Mouse (Mus musculus) CH12.LX (cell line): Measurements from ENCODE around the gene Sec24c. TPM values are rescaled to one million over a fixed set of nuclear protein-coding genes. Genes with fewer than 3 reads are reported as not detected.

Experiments
- DNase-seq: peaks from one replicate; pipeline ENCODE4 v3.0.0-alpha.2; 2013; ENCODE audit errors: extremely low read depth
- H3K27ac ChIP-seq: 2 replicates; pipeline ENCODE4 v1.5.1; 2012; ENCODE audit warnings: low read depth, mild to moderate bottlenecking, control low read depth, moderate library complexity; ENCODE audit not compliant: insufficient read depth
- H3K27me3 ChIP-seq: replicated peaks from 2 replicates; pipeline ENCODE3; 2012; ENCODE audit warnings: inconsistent platforms
- H3K36me3 ChIP-seq, 2 experiments: replicated peaks in 1 of 2; 2 replicates each; pipeline versions ENCODE3 to v1.6.1; 2012; ENCODE audit warnings: inconsistent platforms in 1 of 2, low read length in 1 of 2, mild to moderate bottlenecking in 1 of 2, mixed read lengths in 1 of 2, moderate library complexity in 1 of 2; ENCODE audit not compliant: control insufficient read depth in 1 of 2, insufficient read depth in 1 of 2
- H3K4me1 ChIP-seq, 2 experiments: 2 replicates each; pipeline ENCODE4 v1.6.1; 2012; ENCODE audit warnings: inconsistent platforms in 1 of 2, moderate library complexity in 1 of 2; ENCODE audit not compliant: insufficient read depth in 2 of 2, control insufficient read depth in 1 of 2
- H3K4me2 ChIP-seq: 2 replicates; pipeline ENCODE4 v1.6.1; 2012; ENCODE audit warnings: low read depth, mild to moderate bottlenecking, control low read depth; ENCODE audit not compliant: poor library complexity, insufficient read depth, severe bottlenecking
- H3K4me3 ChIP-seq, 3 experiments: fragments of 150-350 bp in 1 of 3; sonication (generic) in 1 of 3; replicated peaks in 1 of 3; 2 replicates each; pipeline versions ENCODE3 to v1.5.1; 2011 to 2012; ENCODE audit warnings: low read depth in 2 of 3, low read length in 2 of 3, mild to moderate bottlenecking in 2 of 3, moderate library complexity in 2 of 3, control low read depth in 1 of 3, improper control_type of control experiment in 1 of 3, inconsistent platforms in 1 of 3, mixed read lengths in 1 of 3; ENCODE audit not compliant: poor library complexity in 1 of 3
- H3K79me2 ChIP-seq: replicated peaks from 2 replicates; pipeline ENCODE4 v1.6.1; 2012; ENCODE audit warnings: mild to moderate bottlenecking, moderate library complexity; ENCODE audit not compliant: control insufficient read depth, poor library complexity, insufficient read depth, severe bottlenecking; ENCODE audit errors: extremely low read depth
- H3K9ac ChIP-seq: 2 replicates; pipeline ENCODE4 v1.6.1; 2012; ENCODE audit warnings: low read depth, mild to moderate bottlenecking, control low read depth, moderate library complexity; ENCODE audit not compliant: insufficient read depth
- H3K9me3 ChIP-seq: replicated peaks from 2 replicates; pipeline ENCODE3; 2012; ENCODE audit warnings: low read length, inconsistent platforms, mixed read lengths
- BHLHE40 ChIP-seq: IDR thresholded peaks from 2 replicates; pipeline ENCODE4 v1.6.1; 2011; ENCODE audit warnings: mild to moderate bottlenecking, low read depth, low read length, improper control_type of control experiment
- CHD1 ChIP-seq: IDR thresholded peaks from 2 replicates; pipeline ENCODE4 v1.6.1; 2012; ENCODE audit warnings: low read depth, low read length, improper control_type of control experiment, inconsistent platforms
- CHD2 ChIP-seq: IDR thresholded peaks from 2 replicates; pipeline ENCODE4 v1.6.1; 2011; ENCODE audit warnings: low read length, improper control_type of control experiment
- CTCF ChIP-seq, 2 experiments: IDR thresholded peaks in 1 of 2; conservative IDR thresholded peaks in 1 of 2; 2 replicates each; pipeline ENCODE4 v1.5.1; 2011 to 2012; ENCODE audit warnings: low read depth in 2 of 2, low read length in 2 of 2, improper control_type of control experiment in 1 of 2, inconsistent platforms in 1 of 2, mild to moderate bottlenecking in 1 of 2, moderate library complexity in 1 of 2
- ELF1 ChIP-seq: IDR thresholded peaks from 2 replicates; pipeline ENCODE4 v1.6.1; 2014; ENCODE audit warnings: low read depth, mild to moderate bottlenecking, inconsistent platforms, low read length, improper control_type of control experiment
- GABPA ChIP-seq: IDR thresholded peaks from 2 replicates; pipeline ENCODE4 v1.6.1; 2012; ENCODE audit warnings: low read depth, low read length, improper control_type of control experiment, inconsistent platforms; ENCODE audit not compliant: insufficient replicate concordance
- HCFC1 ChIP-seq: IDR thresholded peaks from 2 replicates; pipeline ENCODE4 v1.6.1; 2012; ENCODE audit warnings: low read depth, mild to moderate bottlenecking, inconsistent platforms, low read length, improper control_type of control experiment
- JUN ChIP-seq: IDR thresholded peaks from 2 replicates; pipeline ENCODE4 v1.6.1; 2011; ENCODE audit warnings: low read depth, mild to moderate bottlenecking, low read length, improper control_type of control experiment, moderate library complexity; ENCODE audit not compliant: insufficient read depth
- MAFK ChIP-seq: IDR thresholded peaks from 2 replicates; pipeline ENCODE4 v1.6.1; 2011; ENCODE audit warnings: low read length, improper control_type of control experiment; ENCODE audit not compliant: insufficient replicate concordance
- MAX ChIP-seq: IDR thresholded peaks from 2 replicates; pipeline ENCODE4 v1.6.1; 2011; ENCODE audit warnings: low read length, improper control_type of control experiment
- MEF2A ChIP-seq: IDR thresholded peaks from 2 replicates; pipeline ENCODE4 v1.6.1; 2014; ENCODE audit warnings: low read depth, mild to moderate bottlenecking, inconsistent platforms, low read length, improper control_type of control experiment, borderline replicate concordance
- RAD21 ChIP-seq: IDR thresholded peaks from 2 replicates; pipeline ENCODE4 v1.6.1; 2011; ENCODE audit warnings: low read depth, mild to moderate bottlenecking, low read length, improper control_type of control experiment, moderate library complexity
- SMC3 ChIP-seq: IDR thresholded peaks from 2 replicates; pipeline ENCODE4 v1.6.1; 2011; ENCODE audit warnings: low read depth, low read length, improper control_type of control experiment
- USF1 ChIP-seq: IDR thresholded peaks from 2 replicates; pipeline ENCODE4 v1.6.1; 2014; ENCODE audit warnings: low read depth, mild to moderate bottlenecking, inconsistent platforms, low read length, improper control_type of control experiment
- USF2 ChIP-seq: conservative IDR thresholded peaks from 2 replicates; pipeline ENCODE4 v1.6.1; 2011; ENCODE audit warnings: low read depth, low read length, improper control_type of control experiment
- ZKSCAN1 ChIP-seq: IDR thresholded peaks from 2 replicates; pipeline ENCODE4 v1.6.1; 2012; ENCODE audit warnings: low read depth, inconsistent platforms, low read length, improper control_type of control experiment, borderline replicate concordance
- ZNF384 ChIP-seq: IDR thresholded peaks from 2 replicates; pipeline ENCODE4 v1.6.1; 2012; ENCODE audit warnings: low read depth, low read length, improper control_type of control experiment, inconsistent platforms
- dilution Hi-C: fragments of 300-500 bp; cut with MboI; formaldehyde crosslinking; loops from 2 replicates; pipeline ENCODE4 v1.14.3; 2020; ENCODE audit warnings: low sequenced_read_pairs; ENCODE audit not compliant: extremely low pct_unique_long_range_greater_than_20kb, extremely low pct_ligation_motif_present
- in situ Hi-C: fragments of 300-500 bp; cut with MboI; formaldehyde crosslinking; loops from 3 replicates; pipeline ENCODE4 v1.14.3; 2019; ENCODE audit warnings: low sequenced_read_pairs, low pct_ligation_motif_present, low pct_unique_long_range_greater_than_20kb, mixed read lengths
- polyA plus RNA-seq: library from polyadenylated mRNA; unstranded; fragments of >175 nt; gene quantifications from 2 replicates; pipeline ENCODE4 v1.2.1, GENCODE M21; 2012; ENCODE audit warnings: low read depth; ENCODE audit not compliant: insufficient read length
- total RNA-seq, 2 experiments: library from RNA; depleted of rRNA; stranded (reverse); fragments of 300-350 nt in 1 of 2; fragments of >200 nt in 1 of 2; gene quantifications; 2 replicates each; pipeline ENCODE4 v1.2.3; 2012 to 2014

Gene Sec24c
- total and polyA plus RNA-seq, 3 experiments = 51.2 to 122 (median 95.9) TPM

DNA sequence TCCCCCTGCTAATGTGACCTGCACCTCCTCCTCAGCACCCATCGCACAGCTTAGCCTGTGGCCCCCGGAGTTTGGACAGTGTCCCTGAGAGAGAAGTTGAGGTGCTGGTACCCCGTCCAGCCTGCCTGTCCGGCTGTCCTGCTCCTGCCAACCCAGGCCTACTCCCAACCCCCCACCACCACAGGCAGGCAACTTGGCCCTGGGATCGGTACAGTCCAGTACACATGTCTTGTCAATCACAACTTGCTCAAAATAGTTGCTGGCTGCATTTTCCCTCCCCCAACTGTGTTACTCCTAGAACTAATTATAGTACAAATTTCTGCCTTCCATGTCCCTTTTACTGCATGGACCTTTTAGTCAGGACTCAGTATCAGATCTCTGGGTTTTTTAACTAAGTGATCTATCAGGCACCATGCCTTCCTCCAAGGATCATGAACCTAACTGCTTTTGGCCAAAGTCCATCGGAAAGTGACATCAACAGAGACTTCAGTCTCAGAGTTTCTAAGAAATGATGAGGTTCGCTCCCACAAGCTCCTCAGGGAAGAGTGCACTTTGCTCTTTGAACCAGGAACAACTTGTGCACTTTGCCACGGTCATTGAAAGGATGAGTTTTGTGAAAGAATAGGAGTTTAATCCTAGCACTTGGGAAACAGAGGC is 5.8 kb upstream of the Sec24c start, which contains the start of gene Synpo2l:
Gene Synpo2l (minus strand): TSS at position 201 of the 657 bp plus-strand sequence.
- Histone ChIP-seq H3K9me3 (no peaks in the 10 kb centered on the region), H3K27me3 (peaks cover 11% of the 10 kb centered on the region), H3K27ac (no peak within 1 kb of the TSS), H3K79me2 (no peaks in the 10 kb centered on the region), H3K36me3 (peaks cover 2 to 6% of the 10 kb centered on the region in 2 experiments), H3K4me1 (peaks cover 4 to 11% of the 10 kb centered on the region in 2 experiments; a peak in 3 of 4 replicates), H3K4me2 (no peak within 1 kb of the TSS), H3K4me3 (no peak within 1 kb of the TSS), H3K9ac (no peak within 1 kb of the TSS)
- in situ Hi-C loops = no loop called here
- DNase-seq = no peak
- TF ChIP-seq ZKSCAN1 = no peak
- TF ChIP-seq MAFK = no peak
- no peak for TF ChIP-seq HCFC1
- TF ChIP-seq JUN = no peak
- TF ChIP-seq MAX = no peak
- TF ChIP-seq ZNF384 = no peak
- TF ChIP-seq MEF2A = no peak
- TF ChIP-seq USF1 = no peak
- TF ChIP-seq CHD2 = no peak
- no peak for TF ChIP-seq GABPA
- no peak for TF ChIP-seq BHLHE40
- no peak for TF ChIP-seq CHD1
- no peak for TF ChIP-seq RAD21
- dilution Hi-C loops = no loop called here

DNA sequence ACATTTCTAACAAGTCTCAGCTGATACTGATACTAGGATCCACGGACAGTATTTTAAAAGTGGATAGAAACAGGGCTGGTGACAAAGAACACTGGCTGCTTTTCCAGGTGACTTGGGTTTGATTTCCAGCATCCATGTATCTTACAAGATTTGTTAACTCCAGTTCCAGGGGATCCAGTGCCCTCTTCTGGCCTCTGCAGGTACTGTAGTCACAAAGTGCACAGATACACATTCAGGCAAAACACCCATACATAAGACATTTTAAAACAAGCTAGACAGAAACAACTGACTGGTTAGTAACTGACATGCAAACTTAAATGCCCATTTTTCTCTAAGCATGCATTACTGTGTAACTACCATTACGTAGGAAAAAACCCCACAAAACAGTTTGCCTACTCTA is 1.1 kb upstream of the Sec24c start:
- H3K9me3 ChIP-seq = peaks cover 9% of the 10 kb centered on the region
- H3K36me3 ChIP-seq = peaks cover 23 to 32% of the 10 kb centered on the region in 2 experiments
- peak overlapping the region in 1 of 3 experiments; percentile 62 for H3K4me3 ChIP-seq
- H3K79me2 ChIP-seq = peaks cover 30% of the 10 kb centered on the region
- H3K27ac ChIP-seq = no peak overlapping the region
- dilution Hi-C loops = no loop called here
- peak; percentile 77 for DNase-seq
- H3K27me3 ChIP-seq = no peaks in the 10 kb centered on the region
- in situ Hi-C loops = loop anchor here (10.0 kb wide), 1 partner anchor 278 kb away; the partner anchor contains the start of gene Mrps16
- H3K4me2 ChIP-seq = no peak overlapping the region
- peak; percentile 48 for TF ChIP-seq RAD21
- no peak for TF ChIP-seq CHD1
- TF ChIP-seq SMC3 = peak; percentile 21; the same call in 1 of the 2 replicates
- no peak for TF ChIP-seq USF2
- TF ChIP-seq ELF1 = no peak
- TF ChIP-seq CTCF (conservative IDR thresholded peaks at IDR 0.05 in 1 of 2, IDR thresholded peaks at IDR 0.05 in 1 of 2; ENCODE audit: low read depth in 2 of 2, low read length in 2 of 2) = peak; percentile 58 to 65; a peak in 3 of 4 replicates
- no peak for TF ChIP-seq MAX
- no peak overlapping the region; the same call in 1 of the 2 replicates for H3K9ac ChIP-seq
- H3K4me1 ChIP-seq = peaks cover 0 to 9% of the 10 kb centered on the region in 2 experiments; a peak in 2 of 4 replicates
